Mouse (Mus musculus): ENCODE data around the gene Tas2r106. TPM values are rescaled to one million over a fixed set of nuclear protein-coding genes. Genes with fewer than 3 reads are reported as not detected.

The Tas2r106 gene
- polyA plus RNA-seq (2012; rRNA removed): not detected in 2 replicates

DNA sequence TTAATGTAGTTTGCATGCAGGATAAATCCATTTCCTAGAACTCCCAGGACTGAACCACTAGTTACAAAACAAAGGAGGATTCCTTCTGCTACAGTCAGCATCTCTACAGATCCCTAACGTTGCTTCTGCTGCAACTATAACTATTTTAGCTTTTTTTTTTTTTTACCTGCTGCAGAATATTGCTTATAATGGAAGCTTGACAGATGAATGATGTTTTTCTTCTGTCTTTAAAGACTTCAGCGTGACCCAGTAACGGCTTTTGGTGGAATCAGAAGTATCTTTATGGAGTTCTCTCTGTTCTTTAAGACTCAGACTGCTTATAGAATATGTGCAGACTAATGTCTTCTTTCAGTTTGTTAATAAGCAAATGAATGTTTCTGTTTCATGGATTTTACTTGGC, at the start of gene Tas2r106:
TSS of gene Tas2r106 (minus strand) at position 101 of the 400 bp plus-strand sequence.

DNA sequence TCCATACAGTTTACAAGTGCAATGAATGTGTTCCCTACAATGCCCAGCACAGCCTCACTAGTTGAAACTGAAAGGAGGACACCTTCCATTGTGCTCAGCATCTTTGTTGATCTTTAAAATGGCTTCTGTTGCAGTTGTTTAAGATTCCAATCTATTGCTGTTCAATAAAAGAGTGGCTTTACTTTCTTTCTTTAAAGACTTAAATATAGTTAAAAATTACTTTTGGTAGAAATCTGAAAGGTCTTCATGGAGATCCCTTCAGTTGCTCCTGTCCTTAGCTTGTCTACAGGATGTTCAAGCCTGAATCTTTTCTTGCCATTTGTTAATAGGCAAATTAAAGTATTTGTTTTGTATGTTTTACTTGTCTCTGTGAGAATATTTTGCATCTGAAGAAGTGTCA, 11.3 kb upstream of the Tas2r106 start, which contains the start of gene Tas2r114:
TSS of gene Tas2r114 (minus strand) at position 101 of the 400 bp plus-strand sequence.

DNA sequence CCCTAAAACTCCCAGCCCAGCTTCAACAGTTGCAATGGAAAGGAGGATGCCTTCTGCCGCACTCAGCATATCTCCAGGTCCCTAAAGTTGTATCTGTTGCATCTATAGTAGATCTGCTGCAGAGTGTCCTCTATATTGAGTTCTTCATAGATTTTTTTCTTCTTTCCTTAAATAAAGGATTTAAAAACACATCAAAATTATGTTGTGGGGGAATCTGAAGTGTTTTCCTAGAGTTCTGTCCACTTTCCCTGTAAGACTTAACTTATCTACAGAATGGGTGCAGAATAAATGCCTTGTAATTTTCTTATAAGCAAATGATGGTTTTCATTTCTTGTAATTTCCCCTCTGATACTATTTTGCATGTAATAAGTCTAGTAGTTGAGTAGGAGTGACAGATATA, 8.7 kb upstream of the Tas2r106 start, which contains the start of gene Tas2r105:
TSS of gene Tas2r105 (minus strand) at position 101 of the 400 bp plus-strand sequence.

DNA sequence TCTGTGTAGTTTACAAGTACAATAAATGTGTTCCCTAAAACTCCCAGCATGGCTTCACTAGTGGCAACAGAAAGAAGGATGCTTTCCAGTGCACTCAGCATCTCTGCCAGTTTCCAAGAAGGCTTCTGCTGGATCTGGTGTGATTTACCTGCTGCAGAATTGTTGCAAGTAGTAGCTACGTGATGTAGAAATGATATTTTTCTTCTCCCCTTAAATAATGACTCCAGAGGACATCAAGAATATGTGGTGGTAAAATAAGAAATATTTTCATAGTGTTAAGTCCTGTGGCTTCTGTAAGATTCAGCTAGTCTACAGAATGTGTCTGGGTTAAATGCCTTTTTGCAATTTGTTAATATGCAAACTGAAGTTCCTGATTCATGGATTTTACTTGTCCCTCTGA, 7.0 kb upstream of the Tas2r106 start, which contains the start of gene Tas2r104:
TSS of gene Tas2r104 (minus strand) at position 101 of the 400 bp plus-strand sequence.

DNA sequence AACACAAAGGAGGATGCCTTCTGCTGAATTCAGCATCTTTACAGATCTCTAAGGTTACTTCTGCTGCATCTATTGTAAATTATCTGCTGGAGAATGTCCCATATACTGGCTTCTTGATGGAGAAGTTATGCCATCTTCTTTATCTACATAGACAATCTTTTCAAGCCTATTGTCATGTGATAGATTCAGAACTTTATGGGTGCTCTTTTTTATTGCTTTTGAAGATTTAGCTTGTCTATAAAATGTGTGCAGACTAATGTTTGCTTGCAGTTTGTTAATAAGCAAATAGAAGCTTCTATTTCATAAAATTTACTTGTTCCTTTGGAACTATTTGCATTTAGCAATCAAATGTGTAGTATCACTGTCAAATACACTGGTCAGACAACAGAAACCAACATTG, 18.6 kb downstream of the Tas2r106 start, which contains the start of gene Tas2r107:
TSS of gene Tas2r107 (minus strand) at position 101 of the 400 bp plus-strand sequence.

DNA sequence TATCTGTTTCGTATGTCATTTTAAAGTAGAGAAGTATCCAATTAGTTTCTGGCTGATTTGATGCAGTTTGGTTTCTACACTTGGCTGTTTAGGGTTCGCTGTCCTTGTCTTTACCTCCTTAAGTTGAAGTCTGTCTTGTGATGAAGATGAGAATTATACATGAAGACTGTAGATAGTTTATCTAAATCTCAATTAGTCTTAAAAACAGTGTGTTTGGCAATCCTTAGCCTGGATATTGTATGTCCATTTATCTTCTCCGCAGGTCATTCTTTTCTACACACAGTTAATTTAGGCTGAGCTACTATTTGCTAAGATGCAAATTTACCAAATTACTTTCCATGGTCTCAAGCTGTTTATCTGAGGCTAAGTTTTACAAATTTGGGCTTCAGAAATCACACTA, 47.9 kb downstream of the Tas2r106 start, which contains the start of gene Tas2r130:
TSS of gene Tas2r130 (minus strand) at position 101 of the 400 bp plus-strand sequence.

Other genes starting within 250 kb of the Tas2r106 start
- gene 5430401F13Rik, start 192.5 kb downstream of the Tas2r106 start, polyA plus RNA-seq (2012; rRNA removed): not detected in 2 replicates
- not detected in 2 replicates for gene Gm6619, start 192.5 kb downstream of the Tas2r106 start, polyA plus RNA-seq (2012; rRNA removed)
- gene Tas2r130, start 48.0 kb downstream of the Tas2r106 start, polyA plus RNA-seq (2012; rRNA removed): not detected in 2 replicates
- not detected in 2 replicates for gene Tas2r107, start 18.7 kb downstream of the Tas2r106 start, polyA plus RNA-seq (2012; rRNA removed)
- not detected in 2 replicates for gene Tas2r104, start 6.9 kb upstream of the Tas2r106 start, polyA plus RNA-seq (2012; rRNA removed)
- not detected in 2 replicates for gene Tas2r105, start 8.6 kb upstream of the Tas2r106 start, polyA plus RNA-seq (2012; rRNA removed)
- not detected in 2 replicates for gene Tas2r114, start 11.2 kb upstream of the Tas2r106 start, polyA plus RNA-seq (2012; rRNA removed)